Mouse (Mus musculus) right cerebral cortex, postnatal 36 days (tissue): ENCODE data around the gene Hist1h2bq.
"Not testable (repeated sequence)": the region's sequence is repeated elsewhere in the genome, so short reads cannot be mapped to it uniquely, and the experiment has no call there.

ENCODE experiments used
- DNase-seq, 2 experiments: peaks; one replicate each; pipeline ENCODE4 v3.0.0; 2022; ENCODE audit warnings: low spot score in 2 of 2, mixed read lengths in 1 of 2

Gene Hist1h2bq

GRCm38 (mm10) chr13:21810073-21810472, at the start of gene Hist1h2bq, which contains the start of gene Hist1h2ao:
TSS of gene Hist1h2bq (minus strand) at chr13:21810197.
TSS of gene Hist1h2ao (plus strand) at chr13:21810465.
- DNase-seq: not testable (repeated sequence)

- peak; percentile 13 to 36 for DNase-seq
These were observed 45.7 kb upstream of the Hist1h2bq start for GRCm38 (mm10) chr13:21855698-21856162.

- DNase-seq: peak; percentile 82 to 83
These were observed 45.1 kb upstream of the Hist1h2bq start for GRCm38 (mm10) chr13:21855146-21855545.

- no peak for DNase-seq
These were observed 42.4 kb upstream of the Hist1h2bq start for GRCm38 (mm10) chr13:21852215-21852945.

GRCm38 (mm10) chr13:21850696-21851095, 40.7 kb upstream of the Hist1h2bq start:
- not testable (repeated sequence) for DNase-seq

GRCm38 (mm10) chr13:21847883-21848282, 37.9 kb upstream of the Hist1h2bq start:
- no peak for DNase-seq

- DNase-seq: not testable (repeated sequence)
These were observed 36.4 kb upstream of the Hist1h2bq start for GRCm38 (mm10) chr13:21846356-21846755.

GRCm38 (mm10) chr13:21840508-21840907, 30.5 kb upstream of the Hist1h2bq start:
- not testable (repeated sequence) for DNase-seq

GRCm38 (mm10) chr13:21833461-21833860, 23.5 kb upstream of the Hist1h2bq start, which contains the start of the genes Hist1h2ap and Hist1h2br:
TSS of gene Hist1h2ap (minus strand) at chr13:21833507.
TSS of gene Hist1h2br (plus strand) at chr13:21833743.
- DNase-seq: not testable (repeated sequence)

GRCm38 (mm10) chr13:21831418-21832394, 21.7 kb upstream of the Hist1h2bq start, which contains the start of gene Hist1h4n:
TSS of gene Hist1h4n (minus strand) at chr13:21832196.
- peak; percentile 14 to 28 for DNase-seq

GRCm38 (mm10) chr13:21830344-21830743, 20.3 kb upstream of the Hist1h2bq start:
- no peak for DNase-seq

- DNase-seq: no peak
These were observed 18.5 kb upstream of the Hist1h2bq start for GRCm38 (mm10) chr13:21828511-21828910.

GRCm38 (mm10) chr13:21820082-21820890, 10.3 kb upstream of the Hist1h2bq start:
- DNase-seq: not testable (repeated sequence)

- DNase-seq: not testable (repeated sequence)
These were observed 2.1 kb upstream of the Hist1h2bq start for GRCm38 (mm10) chr13:21812092-21812491.

GRCm38 (mm10) chr13:21811539-21811938, 1.5 kb upstream of the Hist1h2bq start, which contains the start of gene Hist1h4m:
TSS of gene Hist1h4m (plus strand) at chr13:21811746.
- DNase-seq: peak in 1 of 2 experiments; percentile 49

- not testable (repeated sequence) for DNase-seq
These were observed 1.1 kb upstream of the Hist1h2bq start for GRCm38 (mm10) chr13:21811074-21811473.

- not testable (repeated sequence) for DNase-seq
These were observed 6.9 kb downstream of the Hist1h2bq start for GRCm38 (mm10) chr13:21803058-21803457.

- DNase-seq: not testable (repeated sequence)
These were observed 12.8 kb downstream of the Hist1h2bq start for GRCm38 (mm10) chr13:21797163-21797562.

GRCm38 (mm10) chr13:21795584-21795983, 14.4 kb downstream of the Hist1h2bq start:
- DNase-seq: no peak

- no peak for DNase-seq
These were observed 19.3 kb downstream of the Hist1h2bq start for GRCm38 (mm10) chr13:21790601-21791283.
